Mouse (Mus musculus): ENCODE results near the gene 1700009N14Rik.

Gene 1700009N14Rik

DNA sequence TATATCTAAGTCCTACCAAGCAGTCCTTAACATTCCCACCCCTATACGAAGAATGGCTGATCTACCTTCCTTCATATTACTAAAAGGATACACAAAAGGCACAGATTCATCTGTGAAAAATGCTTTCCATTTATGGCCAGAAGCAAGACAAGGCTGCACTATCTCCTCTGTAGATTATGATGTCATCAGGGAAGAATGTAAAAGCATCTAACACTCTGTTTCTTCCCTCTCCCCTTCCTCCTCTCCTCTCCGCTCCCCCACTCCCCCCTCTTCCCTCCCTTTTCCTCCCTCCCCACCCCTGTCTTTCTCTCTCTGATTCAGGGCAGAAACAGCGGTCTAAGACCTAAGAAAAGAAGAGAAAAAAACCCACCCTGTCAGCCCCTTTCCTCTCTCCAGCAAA lies at the start of gene 1700009N14Rik:
Gene 1700009N14Rik, plus strand, starts transcription at position 227 of the 400 bp plus-strand sequence.
- ATAC-seq (ENCODE audit: low TSS enrichment) = no peak

DNA sequence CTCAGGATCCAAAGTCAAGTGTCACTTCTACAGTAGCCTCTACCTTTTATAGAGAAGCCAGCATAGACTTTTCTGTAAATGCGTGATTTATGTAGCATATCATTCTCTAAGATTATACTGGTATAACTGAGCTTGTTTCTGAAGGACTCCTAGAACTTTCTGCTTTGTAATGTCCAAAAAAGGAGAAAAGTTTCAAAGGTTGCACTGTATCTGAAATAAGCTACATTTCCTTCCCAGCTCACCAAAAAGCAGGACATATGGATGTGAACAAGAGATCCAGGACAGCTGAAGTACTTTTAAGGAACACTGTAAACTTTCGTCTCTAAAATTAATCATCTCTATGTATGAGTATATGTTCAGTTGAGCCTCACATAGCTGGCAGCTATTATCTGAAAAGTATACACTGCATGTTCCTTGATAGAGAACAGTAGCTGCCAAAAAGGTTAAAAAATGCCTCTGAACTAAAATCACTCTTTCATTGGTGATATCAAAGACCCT lies 12.2 kb upstream of the 1700009N14Rik start:
- ATAC-seq (ENCODE audit: low TSS enrichment) = peak; percentile 93

DNA sequence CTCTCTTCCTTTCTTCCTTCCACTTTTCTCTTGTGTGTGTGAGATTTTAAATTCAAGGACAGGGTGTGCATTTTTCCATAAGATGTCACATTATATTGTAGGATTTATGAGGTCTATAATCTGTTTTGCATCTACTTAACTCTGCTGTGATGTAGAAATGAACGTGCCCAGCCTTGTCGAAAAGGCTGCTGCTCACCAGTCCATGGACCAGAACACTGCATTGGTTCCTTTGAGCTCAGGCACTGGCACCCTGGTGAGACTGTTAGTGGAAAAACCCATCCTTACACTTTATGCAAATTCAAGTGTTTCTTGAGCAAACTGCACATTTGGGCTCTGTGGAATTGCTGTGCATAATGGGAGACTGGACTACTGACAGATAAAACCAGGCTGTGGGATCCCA lies 24.2 kb downstream of the 1700009N14Rik start:
- ATAC-seq (ENCODE audit: low TSS enrichment) = no peak

DNA sequence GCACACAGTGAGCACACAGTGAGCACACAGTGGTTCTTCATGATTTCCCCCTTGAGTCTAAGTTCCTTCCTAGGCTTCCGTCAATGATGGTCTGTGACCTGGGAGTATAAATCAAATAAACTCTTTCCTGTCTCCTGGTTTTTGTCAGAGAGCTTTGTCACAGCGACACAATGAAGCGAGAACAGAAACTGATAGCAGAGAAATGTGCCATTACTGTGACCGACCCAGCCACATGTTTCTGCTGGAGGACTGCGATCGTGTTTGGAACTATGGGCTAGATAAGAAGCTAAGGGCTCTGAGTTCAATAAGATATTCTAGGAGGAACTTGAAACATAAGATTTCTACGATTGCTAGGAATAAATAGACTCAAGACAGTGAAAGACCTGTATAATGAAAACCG lies 36.3 kb downstream of the 1700009N14Rik start:
- no peak for ATAC-seq (ENCODE audit: low TSS enrichment)

DNA sequence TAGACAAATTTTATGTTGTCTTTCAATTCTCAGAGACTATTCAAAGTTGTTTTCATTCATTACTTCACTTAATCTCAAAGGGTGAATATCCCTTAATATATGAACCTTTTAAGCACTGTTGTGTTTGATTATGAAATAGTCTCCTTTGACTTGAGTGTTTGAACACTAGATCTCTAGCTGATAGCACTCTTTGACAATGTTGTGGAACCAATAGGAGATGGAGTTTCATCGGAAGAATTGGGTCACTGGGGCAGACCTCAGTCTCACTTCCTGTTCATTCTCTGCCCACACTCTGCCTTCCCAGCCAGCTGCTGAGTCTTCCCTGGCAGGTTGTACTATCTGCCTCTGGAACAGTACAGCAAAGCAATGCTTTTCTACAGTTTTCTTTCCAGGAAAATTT lies 43.5 kb downstream of the 1700009N14Rik start:
- no peak for ATAC-seq (ENCODE audit: low TSS enrichment)

DNA sequence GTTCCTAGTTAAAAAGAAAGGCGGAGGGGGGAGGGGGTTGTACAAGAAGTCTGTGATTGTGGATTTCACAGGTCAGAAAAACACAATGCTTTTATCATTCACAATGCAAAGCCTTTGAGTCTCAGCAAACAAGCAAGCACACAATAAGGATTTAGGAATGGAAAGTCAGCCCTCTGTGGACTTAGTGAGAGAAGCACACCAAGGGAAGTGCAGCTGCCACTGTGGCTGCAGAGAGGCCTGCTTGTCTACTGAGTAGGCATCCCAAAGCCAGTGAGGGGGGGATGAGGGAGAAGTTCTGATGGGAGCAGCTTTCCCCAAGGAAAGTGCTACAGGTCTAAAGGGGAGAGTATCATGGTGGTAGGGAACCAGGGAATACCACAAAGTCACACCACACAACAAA lies 45.8 kb downstream of the 1700009N14Rik start:
- ATAC-seq (ENCODE audit: low TSS enrichment) = no peak
